Mouse (Mus musculus) liver, embryonic 12.5 days (tissue): Measurements from ENCODE around the gene Hcfc1. TPM values are rescaled to one million over a fixed set of nuclear protein-coding genes. Genes with fewer than 3 reads are reported as not detected.
A peak's percentile ranks its signal among the peaks of the same experiment; 100 is the strongest.

ENCODE experiments used
- ATAC-seq: fragments of 200-750 bp; cut with Nextera tagmentation; 2 replicates; pipeline ENCODE4 v1.8.0; 2017; ENCODE audit warnings: moderate number of reproducible peaks, mild to moderate bottlenecking, moderate library complexity
- H3K27ac ChIP-seq: fragments of 300-500 bp; sonication (generic); 2 replicates; pipeline ENCODE4 v1.5.1; 2016; ENCODE audit warnings: mild to moderate bottlenecking
- H3K27me3 ChIP-seq: fragments of 300-500 bp; sonication (generic); replicated peaks from 2 replicates; pipeline ENCODE4 v1.6.1; 2016; ENCODE audit warnings: mild to moderate bottlenecking, moderate library complexity
- H3K36me3 ChIP-seq: fragments of 300-500 bp; sonication (generic); 2 replicates; pipeline ENCODE4 v1.6.1; 2016; ENCODE audit warnings: mild to moderate bottlenecking, moderate library complexity
- H3K4me1 ChIP-seq: fragments of 300-500 bp; sonication (generic); 2 replicates; pipeline ENCODE4 v1.6.1; 2016
- H3K4me2 ChIP-seq: fragments of 300-500 bp; sonication (generic); 2 replicates; pipeline ENCODE4 v1.6.1; 2016; ENCODE audit warnings: mild to moderate bottlenecking, moderate library complexity
- H3K4me3 ChIP-seq: fragments of 300-500 bp; sonication (generic); 2 replicates; pipeline ENCODE4 v1.5.1; 2016; ENCODE audit warnings: mild to moderate bottlenecking, moderate library complexity
- H3K9ac ChIP-seq: fragments of 300-500 bp; sonication (generic); 2 replicates; pipeline ENCODE4 v1.6.1; 2016; ENCODE audit warnings: mild to moderate bottlenecking, moderate library complexity
- H3K9me3 ChIP-seq: fragments of 300-500 bp; sonication (generic); replicated peaks from 2 replicates; pipeline ENCODE4 v1.6.1; 2016; ENCODE audit warnings: mild to moderate bottlenecking, moderate library complexity
- WGBS: fragments of 180-500 bp; shearing (Covaris S2); methylation state at CpG from one replicate; pipeline ENCODE4 v1.1.7; 2016; ENCODE audit not compliant: insufficient replicate concordance; 5-methylcytosine and 5-hydroxymethylcytosine counted together
- polyA plus RNA-seq: library from polyadenylated mRNA; unstranded; fragments of >200 nt; fragmentation: Nextera tagmentation; extraction: Ambion mirVana; gene quantifications from 2 replicates; pipeline ENCODE4 v1.2.1, GENCODE M21; 2016

Hcfc1 gene
- polyA plus RNA-seq, 1 experiment from 2014 or later, result 51.8 TPM

- Histone ChIP-seq H3K4me3 (no peak overlapping the region), H3K9me3 (no peaks in the 10 kb centered on the region), H3K27ac (peak overlapping the region; percentile 99), H3K4me2 (peak overlapping the region; percentile 53), H3K4me1 (peaks cover 35% of the 10 kb centered on the region), H3K9ac (peak overlapping the region; percentile 48; the same call in 1 of the 2 replicates), H3K27me3 (peaks cover 9% of the 10 kb centered on the region; the same call in 1 of the 2 replicates), H3K36me3 (no peaks in the 10 kb centered on the region)
- ATAC-seq, result peak; percentile 64
- WGBS, result 12% methylated on average over 2 of the region's 2 CpGs
Measured at GRCm38 (mm10) chrX:73969729-73970128, 3.6 kb upstream of the Hcfc1 start.

- peak; percentile 26; the same call in 1 of the 2 replicates for ATAC-seq
- no peaks in the 10 kb centered on the region for H3K9me3 ChIP-seq
- H3K4me2 ChIP-seq, result peak overlapping the region; percentile 53
- H3K27ac ChIP-seq, result peak overlapping the region; percentile 99
- H3K27me3 ChIP-seq, result peaks cover 9% of the 10 kb centered on the region; the same call in 1 of the 2 replicates
- no peak overlapping the region for H3K4me3 ChIP-seq
- WGBS, result 38% methylated on average over 1 of the region's 1 CpGs
- 0 out of 2 replicates have a peak overlapping the region, but pooled peaks have one; percentile 48 for H3K9ac ChIP-seq
- peaks cover 40% of the 10 kb centered on the region for H3K4me1 ChIP-seq
- H3K36me3 ChIP-seq, result peaks cover 3% of the 10 kb centered on the region
Measured at GRCm38 (mm10) chrX:73969167-73969566, 3.0 kb upstream of the Hcfc1 start.

GRCm38 (mm10) chrX:73967177-73968075 is 1.3 kb upstream of the Hcfc1 start:
- Histone ChIP-seq H3K4me3 (peak overlapping the region; percentile 82), H3K27ac (peak overlapping the region; percentile 99), H3K9me3 (no peaks in the 10 kb centered on the region), H3K36me3 (peaks cover 20% of the 10 kb centered on the region), H3K4me1 (peaks cover 58% of the 10 kb centered on the region), H3K4me2 (peak overlapping the region; percentile 78), H3K27me3 (peaks cover 12% of the 10 kb centered on the region; the same call in 1 of the 2 replicates), H3K9ac (peak overlapping the region; percentile 86)
- peak; percentile 76 for ATAC-seq
- 3% methylated on average over 60 of the region's 60 CpGs for WGBS

- WGBS, result 9% methylated on average over 20 of the region's 20 CpGs
- Histone ChIP-seq H3K9me3 (no peaks in the 10 kb centered on the region), H3K4me2 (peak overlapping the region; percentile 78), H3K4me3 (peak overlapping the region; percentile 82), H3K27ac (peak overlapping the region; percentile 99), H3K36me3 (peaks cover 41% of the 10 kb centered on the region), H3K4me1 (peaks cover 48% of the 10 kb centered on the region), H3K9ac (peak overlapping the region; percentile 86), H3K27me3 (peaks cover 12% of the 10 kb centered on the region; the same call in 1 of the 2 replicates)
- no peak for ATAC-seq
Measured at GRCm38 (mm10) chrX:73965307-73965706, 850 bp downstream of the Hcfc1 start.

- peak; percentile 67 for ATAC-seq
- Histone ChIP-seq H3K4me3 (peak overlapping the region; percentile 82), H3K36me3 (peaks cover 51% of the 10 kb centered on the region), H3K9ac (peak overlapping the region; percentile 86), H3K27me3 (peaks cover 12% of the 10 kb centered on the region; the same call in 1 of the 2 replicates), H3K4me2 (peak overlapping the region; percentile 78), H3K27ac (peak overlapping the region; percentile 99), H3K9me3 (no peaks in the 10 kb centered on the region), H3K4me1 (peaks cover 42% of the 10 kb centered on the region)
- 22% methylated on average over 3 of the region's 3 CpGs for WGBS
Measured at GRCm38 (mm10) chrX:73964363-73964762, 1.8 kb downstream of the Hcfc1 start.

- Histone ChIP-seq H3K27me3 (no peaks in the 10 kb centered on the region), H3K4me1 (no peaks in the 10 kb centered on the region), H3K9ac (no peak overlapping the region), H3K36me3 (peaks cover 100% of the 10 kb centered on the region), H3K4me3 (no peak overlapping the region), H3K4me2 (no peak overlapping the region), H3K27ac (no peak overlapping the region), H3K9me3 (no peaks in the 10 kb centered on the region)
- WGBS, result 92% methylated on average over 6 of the region's 6 CpGs
- ATAC-seq, result no peak
Measured at GRCm38 (mm10) chrX:73954988-73955387, 11.2 kb downstream of the Hcfc1 start.

GRCm38 (mm10) chrX:73952603-73953002 is 13.6 kb downstream of the Hcfc1 start:
- 79% methylated on average over 5 of the region's 5 CpGs for WGBS

GRCm38 (mm10) chrX:73949341-73949740 is 16.8 kb downstream of the Hcfc1 start:
- H3K4me2 ChIP-seq, result no peak overlapping the region
- H3K4me1 ChIP-seq, result peaks cover 5% of the 10 kb centered on the region
- H3K27ac ChIP-seq, result no peak overlapping the region
- peaks cover 100% of the 10 kb centered on the region for H3K36me3 ChIP-seq
- 87% methylated on average over 10 of the region's 10 CpGs for WGBS
- no peaks in the 10 kb centered on the region for H3K27me3 ChIP-seq
- H3K4me3 ChIP-seq, result no peak overlapping the region
- no peak overlapping the region for H3K9ac ChIP-seq
- ATAC-seq, result no peak
- no peaks in the 10 kb centered on the region for H3K9me3 ChIP-seq

More at GRCm38 (mm10) chrX:73952603-73953002, 13.6 kb downstream of the Hcfc1 start:
- Histone ChIP-seq H3K36me3 (peaks cover 100% of the 10 kb centered on the region), H3K9ac (no peak overlapping the region), H3K4me2 (no peak overlapping the region), H3K4me1 (peaks cover 4% of the 10 kb centered on the region), H3K4me3 (no peak overlapping the region), H3K9me3 (no peaks in the 10 kb centered on the region), H3K27me3 (no peaks in the 10 kb centered on the region), H3K27ac (no peak overlapping the region)
- ATAC-seq, result no peak

GRCm38 (mm10) chrX:73948647-73949046 is 17.5 kb downstream of the Hcfc1 start:
- H3K9ac ChIP-seq, result no peak overlapping the region
- H3K4me1 ChIP-seq, result peaks cover 5% of the 10 kb centered on the region
- no peak overlapping the region for H3K4me2 ChIP-seq
- WGBS, result 35% methylated on average over 4 of the region's 4 CpGs
- no peaks in the 10 kb centered on the region for H3K9me3 ChIP-seq
- H3K36me3 ChIP-seq, result peaks cover 100% of the 10 kb centered on the region
- no peaks in the 10 kb centered on the region for H3K27me3 ChIP-seq
- H3K4me3 ChIP-seq, result no peak overlapping the region
- peak; percentile 54 for ATAC-seq
- no peak overlapping the region for H3K27ac ChIP-seq

- Histone ChIP-seq H3K4me3 (no peak overlapping the region), H3K9me3 (no peaks in the 10 kb centered on the region), H3K4me2 (no peak overlapping the region), H3K27me3 (no peaks in the 10 kb centered on the region), H3K27ac (no peak overlapping the region), H3K36me3 (peaks cover 100% of the 10 kb centered on the region), H3K9ac (no peak overlapping the region), H3K4me1 (peaks cover 5% of the 10 kb centered on the region)
- 78% methylated on average over 6 of the region's 6 CpGs for WGBS
- no peak for ATAC-seq
Measured at GRCm38 (mm10) chrX:73946896-73947295, 19.3 kb downstream of the Hcfc1 start.

GRCm38 (mm10) chrX:73942294-73942693 is 23.9 kb downstream of the Hcfc1 start:
- Histone ChIP-seq H3K4me2 (no peak overlapping the region), H3K4me3 (no peak overlapping the region), H3K27me3 (no peaks in the 10 kb centered on the region), H3K4me1 (no peaks in the 10 kb centered on the region), H3K27ac (no peak overlapping the region), H3K9ac (no peak overlapping the region), H3K9me3 (no peaks in the 10 kb centered on the region), H3K36me3 (peaks cover 62% of the 10 kb centered on the region)
- 77% methylated on average over 2 of the region's 2 CpGs for WGBS
- no peak for ATAC-seq

GRCm38 (mm10) chrX:73941860-73942259 is 24.3 kb downstream of the Hcfc1 start:
- Histone ChIP-seq H3K4me2 (no peak overlapping the region), H3K9ac (no peak overlapping the region), H3K27ac (no peak overlapping the region), H3K27me3 (no peaks in the 10 kb centered on the region), H3K4me1 (no peaks in the 10 kb centered on the region), H3K36me3 (peaks cover 58% of the 10 kb centered on the region), H3K9me3 (no peaks in the 10 kb centered on the region), H3K4me3 (no peak overlapping the region)
- no peak for ATAC-seq
- 61% methylated on average over 2 of the region's 2 CpGs for WGBS
